Mouse (Mus musculus): Measurements from ENCODE around the gene Lyve1.
A peak's percentile ranks its signal among the peaks of the same experiment; 100 is the strongest.

The Lyve1 gene

DNA sequence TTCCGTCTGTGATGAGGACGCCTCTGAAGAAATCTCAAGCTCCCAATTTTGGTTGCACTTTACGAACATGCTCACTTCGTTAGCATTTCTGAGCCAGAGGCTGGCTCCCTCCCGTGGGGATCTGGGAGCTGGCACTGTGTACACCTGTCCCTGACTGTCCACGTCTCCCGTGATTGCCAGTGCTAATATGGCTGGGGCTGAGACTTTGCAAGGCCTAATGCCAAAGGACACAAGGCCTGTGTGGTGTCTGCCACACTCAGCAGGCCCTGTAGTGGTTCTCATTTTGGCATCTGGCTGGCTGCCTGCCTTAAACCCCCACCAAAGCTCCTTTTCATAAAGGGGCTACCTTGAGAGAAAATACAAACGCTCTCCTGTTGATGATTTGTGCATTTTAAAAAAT lies 52.0 kb downstream of the Lyve1 start:
- no peak for DNase-seq (ENCODE audit: extremely low read depth, insufficient read length, low spot score)

DNA sequence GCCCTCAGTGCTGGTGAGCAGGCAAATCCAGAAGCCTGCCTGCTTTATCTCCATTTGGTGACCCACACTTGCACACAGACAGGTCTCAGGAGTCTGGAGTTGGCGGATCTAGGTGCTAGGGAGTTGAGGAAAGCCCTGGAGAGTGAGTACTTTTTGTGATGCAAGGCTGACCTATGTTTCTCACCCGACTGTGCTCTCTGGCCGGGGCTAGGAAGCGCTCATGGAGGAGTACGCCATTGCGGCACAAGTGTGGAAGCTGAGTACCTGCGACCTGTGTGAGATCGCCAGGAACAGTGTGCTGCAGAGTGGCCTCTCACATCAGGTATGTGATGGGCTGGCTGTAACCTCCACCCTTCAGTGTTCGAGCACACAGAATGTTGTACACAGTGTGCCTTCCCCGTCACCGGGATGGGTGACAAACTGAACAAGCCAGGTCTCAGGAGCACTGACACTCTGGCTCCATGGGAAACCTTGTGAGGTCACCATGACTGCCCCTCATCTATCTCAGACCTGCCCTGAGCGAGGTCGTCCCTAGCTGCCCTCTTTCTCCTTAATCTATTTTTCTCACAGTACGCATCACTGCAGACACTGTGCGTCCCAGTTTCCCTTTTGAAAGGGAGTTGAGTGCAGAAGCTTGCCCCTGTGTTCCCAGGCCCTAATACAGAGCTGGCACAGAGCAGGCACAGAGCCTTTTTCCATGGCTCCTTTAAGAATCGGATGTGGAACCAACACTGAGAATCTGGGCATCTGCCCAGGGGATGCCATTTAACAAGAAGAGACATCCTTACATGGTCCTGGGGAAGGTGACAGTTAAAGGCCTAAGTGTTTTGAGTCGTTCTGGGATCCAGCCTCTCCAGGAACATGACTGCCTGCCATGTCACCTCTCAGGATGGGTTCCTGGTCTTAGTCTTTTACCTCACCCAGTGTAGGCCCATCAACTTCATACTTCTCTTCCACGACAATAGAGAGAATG lies 53.2 kb downstream of the Lyve1 start:
- no peak for DNase-seq (ENCODE audit: extremely low read depth, insufficient read length, low spot score)

DNA sequence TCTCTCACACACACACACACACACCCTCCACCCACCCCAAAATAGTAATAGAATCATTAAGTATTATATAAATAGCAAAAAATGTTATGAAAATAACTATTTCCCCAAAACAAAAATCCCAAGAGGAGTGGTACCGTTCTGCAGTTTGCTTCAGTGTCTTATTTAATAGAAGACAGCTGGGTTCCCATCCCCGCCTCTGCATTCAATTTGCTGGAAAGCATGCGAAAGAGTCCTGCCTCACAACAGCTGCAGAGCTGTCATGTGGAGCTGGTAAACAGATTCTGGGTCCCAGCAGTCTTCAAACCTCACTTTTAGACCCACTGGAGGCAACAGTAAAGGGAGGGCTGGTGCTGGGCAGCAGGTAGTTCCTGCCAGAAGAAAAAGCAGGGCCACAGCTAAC lies 54.1 kb downstream of the Lyve1 start:
- no peak for DNase-seq (ENCODE audit: extremely low read depth, insufficient read length, low spot score)

DNA sequence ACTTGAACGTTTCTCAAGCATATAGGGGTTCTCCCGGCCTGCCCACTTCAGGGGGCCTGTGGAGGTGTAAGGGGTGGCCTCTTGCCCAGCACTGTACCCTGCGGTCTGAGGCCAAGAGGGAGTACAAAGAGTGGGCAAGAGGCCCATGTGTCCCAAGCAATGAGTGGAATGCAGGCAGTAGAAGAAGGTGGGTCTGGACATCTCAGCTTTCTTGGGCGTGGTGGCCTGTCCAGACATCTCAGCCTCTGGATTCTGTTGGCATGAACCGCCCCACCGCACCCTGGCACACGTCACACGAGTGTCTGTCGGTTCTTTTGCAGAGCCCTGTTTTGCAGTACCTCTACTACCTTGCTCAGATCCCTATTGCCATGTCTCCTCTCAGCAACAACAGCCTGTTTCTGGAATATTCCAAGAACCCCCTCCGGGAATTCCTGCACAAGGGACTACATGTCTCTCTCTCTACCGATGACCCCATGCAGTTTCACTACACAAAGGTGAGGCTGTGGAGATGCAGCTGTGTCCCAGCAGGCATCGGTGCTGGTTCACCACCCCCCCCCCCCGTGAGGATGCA lies 55.5 kb downstream of the Lyve1 start:
- DNase-seq (ENCODE audit: extremely low read depth, insufficient read length, low spot score): peak; percentile 64

DNA sequence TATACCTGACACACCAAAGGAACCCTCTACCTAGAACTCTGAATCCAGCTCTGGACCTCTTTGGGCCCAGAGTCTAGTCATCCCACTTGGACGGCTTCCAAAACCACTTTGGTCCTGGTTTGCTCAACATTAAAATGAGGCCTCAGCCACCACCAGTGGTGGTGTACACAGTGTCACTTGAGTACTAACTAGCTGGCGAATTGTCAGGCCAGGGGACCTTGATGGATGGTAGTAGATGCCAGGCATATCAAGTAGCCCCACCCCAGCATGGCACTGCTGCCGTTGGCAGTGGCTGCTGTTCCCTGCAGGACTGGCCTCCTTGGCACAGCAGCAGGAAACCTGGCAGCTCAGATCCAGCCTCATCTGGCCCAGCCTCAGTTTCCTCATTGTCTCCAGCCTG lies 58.8 kb downstream of the Lyve1 start:
- DNase-seq (ENCODE audit: extremely low read depth, insufficient read length, low spot score): peak; percentile 40

DNA sequence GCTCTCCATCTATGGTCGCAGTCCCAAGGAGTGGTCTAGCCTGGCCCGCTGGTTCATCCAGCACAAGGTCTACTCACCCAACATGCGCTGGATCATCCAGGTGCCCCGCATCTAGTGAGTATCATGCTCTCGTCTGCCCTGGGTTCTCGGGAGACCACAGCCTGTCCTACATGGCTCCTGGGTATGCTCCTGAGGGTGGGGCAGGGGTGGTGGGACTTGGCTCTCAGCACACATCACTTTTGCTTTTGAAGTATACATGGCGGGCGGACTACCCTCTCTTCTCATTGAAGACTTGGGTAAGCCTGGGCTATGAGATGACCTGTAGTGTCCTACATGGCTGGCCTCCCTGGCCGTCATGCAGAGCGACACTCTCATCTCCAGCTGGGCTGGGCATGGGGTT lies 59.9 kb downstream of the Lyve1 start:
- no peak for DNase-seq (ENCODE audit: extremely low read depth, insufficient read length, low spot score)

DNA sequence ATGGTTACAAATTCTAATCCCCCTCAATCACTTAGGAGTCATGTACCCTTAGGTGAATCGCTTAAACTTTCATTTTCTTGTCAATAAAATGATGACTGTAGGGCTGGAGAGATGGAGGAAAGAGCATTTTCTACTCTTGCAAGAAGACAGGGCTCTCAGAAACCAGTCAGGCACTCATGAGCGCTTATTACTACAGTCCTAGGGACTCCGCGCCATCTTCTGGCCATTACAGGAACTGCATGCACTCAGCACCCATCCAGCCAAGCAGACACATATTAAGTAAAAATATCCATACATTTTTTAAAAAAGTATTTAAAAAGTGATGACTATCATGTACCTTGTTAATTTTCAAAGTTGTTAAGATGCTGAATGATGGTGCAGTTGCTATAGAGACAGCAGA lies 62.0 kb downstream of the Lyve1 start:
- no peak for DNase-seq (ENCODE audit: extremely low read depth, insufficient read length, low spot score)
